Mouse (Mus musculus) right cerebral cortex, postnatal 36 days (tissue): ENCODE data around the gene Rasal1.

ENCODE experiments used
- DNase-seq, 2 experiments: peaks; one replicate each; pipeline ENCODE4 v3.0.0; 2022; ENCODE audit warnings: low spot score in 2 of 2, mixed read lengths in 1 of 2

Gene Rasal1

DNA sequence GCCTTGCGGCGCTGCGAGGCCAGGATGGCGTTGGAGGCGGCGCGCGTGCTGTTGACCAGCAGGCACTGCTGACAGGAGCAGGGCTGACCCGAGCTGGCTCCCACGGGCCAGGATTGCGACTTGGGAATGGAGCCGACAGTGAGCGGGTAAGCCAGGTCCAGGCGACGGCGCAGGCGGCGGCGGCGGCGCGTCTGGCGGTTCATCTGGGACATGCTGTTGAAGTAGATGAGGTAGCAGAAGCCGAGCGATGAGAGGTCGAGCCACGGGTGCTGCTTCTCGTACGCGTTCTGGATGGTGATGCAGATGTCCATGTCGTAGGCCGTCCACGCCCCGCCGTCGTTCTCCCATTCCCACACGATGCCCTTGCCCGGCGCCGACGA is 46.1 kb downstream of the Rasal1 start:
- DNase-seq: no peak

DNA sequence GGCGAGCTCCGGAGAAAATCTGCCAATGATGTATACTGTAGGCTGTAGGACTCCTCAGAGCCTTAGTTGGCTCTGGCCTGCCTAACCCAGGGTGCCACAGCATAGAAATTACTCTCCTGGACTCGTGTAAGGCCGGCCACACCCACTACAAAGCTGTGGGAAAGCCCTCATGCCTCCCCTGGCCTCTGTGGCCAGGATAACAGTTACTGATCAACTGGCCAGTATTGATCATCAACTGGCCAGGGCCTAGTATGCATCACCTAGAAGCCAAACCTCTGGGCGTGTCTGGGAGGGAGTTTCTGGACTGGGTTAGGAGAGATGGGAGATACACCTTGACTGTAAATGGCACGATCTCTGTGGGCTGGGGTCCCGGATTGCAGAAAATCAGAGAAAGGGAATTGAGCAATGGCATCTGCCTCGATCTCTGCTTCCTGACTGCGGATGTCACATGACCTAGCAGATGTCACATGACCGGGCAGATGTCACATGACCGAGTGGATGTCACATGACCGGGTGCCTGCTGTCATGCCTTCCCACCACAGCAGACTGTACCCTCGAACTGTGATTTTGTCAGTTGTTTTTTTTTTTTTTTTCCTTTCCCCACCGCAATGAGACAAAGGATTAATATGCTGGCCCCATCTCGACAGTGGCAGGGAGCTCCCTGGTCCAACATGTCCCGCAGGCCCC is 47.6 kb downstream of the Rasal1 start:
- no peak for DNase-seq

GRCm38 (mm10) chr5:120696865-120697264 is 48.3 kb downstream of the Rasal1 start:
- no peak for DNase-seq

DNA sequence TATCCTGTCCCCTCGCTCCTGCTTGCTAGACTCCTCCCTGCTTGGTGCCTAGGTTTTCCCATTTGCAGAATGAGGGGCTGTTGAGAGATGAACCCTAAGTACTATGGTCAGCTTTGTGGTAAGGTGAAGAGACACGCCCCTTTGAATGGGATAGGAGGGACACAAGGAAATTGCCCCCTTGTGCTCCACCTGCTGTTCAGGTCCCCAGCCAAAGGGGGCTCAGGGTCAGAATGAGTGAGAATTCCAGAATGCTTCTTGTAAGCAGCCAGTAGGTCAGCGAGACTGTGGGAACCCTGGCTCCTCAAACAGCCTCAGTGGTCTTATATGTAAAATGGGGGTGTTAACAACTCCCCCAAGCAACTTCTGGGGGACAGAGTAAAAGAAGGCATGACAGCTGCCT is 49.6 kb downstream of the Rasal1 start:
- DNase-seq: no peak

DNA sequence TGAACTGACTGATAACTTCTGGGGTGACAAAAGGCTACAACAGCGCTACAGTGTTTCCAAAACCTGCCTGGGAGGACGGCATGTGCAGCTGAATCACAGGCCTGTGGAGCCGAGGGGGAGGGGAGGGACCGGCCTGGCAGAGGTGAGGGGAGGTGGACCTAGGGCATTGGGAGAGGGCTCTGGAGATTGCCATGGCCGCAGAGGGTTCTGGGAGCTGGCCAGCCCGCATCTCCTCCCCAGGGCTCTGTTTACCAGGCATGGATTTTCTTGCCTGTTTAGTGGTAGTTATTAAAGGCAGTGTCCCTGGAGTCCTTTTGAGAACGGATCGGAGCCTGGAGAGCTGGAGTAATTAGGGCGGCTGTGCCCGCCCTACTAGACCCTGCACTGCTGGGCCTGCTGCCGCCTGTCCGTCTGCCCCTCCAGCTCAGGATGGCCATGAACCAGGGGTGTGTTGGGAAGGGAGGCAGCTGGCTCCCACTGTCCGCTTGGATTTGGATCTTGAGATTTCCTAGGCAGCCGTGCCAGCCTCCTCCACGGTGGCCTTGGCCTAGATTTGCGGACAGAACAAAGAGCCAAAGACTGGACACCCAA is 50.3 kb downstream of the Rasal1 start:
- DNase-seq: peak; percentile 32 to 43

DNA sequence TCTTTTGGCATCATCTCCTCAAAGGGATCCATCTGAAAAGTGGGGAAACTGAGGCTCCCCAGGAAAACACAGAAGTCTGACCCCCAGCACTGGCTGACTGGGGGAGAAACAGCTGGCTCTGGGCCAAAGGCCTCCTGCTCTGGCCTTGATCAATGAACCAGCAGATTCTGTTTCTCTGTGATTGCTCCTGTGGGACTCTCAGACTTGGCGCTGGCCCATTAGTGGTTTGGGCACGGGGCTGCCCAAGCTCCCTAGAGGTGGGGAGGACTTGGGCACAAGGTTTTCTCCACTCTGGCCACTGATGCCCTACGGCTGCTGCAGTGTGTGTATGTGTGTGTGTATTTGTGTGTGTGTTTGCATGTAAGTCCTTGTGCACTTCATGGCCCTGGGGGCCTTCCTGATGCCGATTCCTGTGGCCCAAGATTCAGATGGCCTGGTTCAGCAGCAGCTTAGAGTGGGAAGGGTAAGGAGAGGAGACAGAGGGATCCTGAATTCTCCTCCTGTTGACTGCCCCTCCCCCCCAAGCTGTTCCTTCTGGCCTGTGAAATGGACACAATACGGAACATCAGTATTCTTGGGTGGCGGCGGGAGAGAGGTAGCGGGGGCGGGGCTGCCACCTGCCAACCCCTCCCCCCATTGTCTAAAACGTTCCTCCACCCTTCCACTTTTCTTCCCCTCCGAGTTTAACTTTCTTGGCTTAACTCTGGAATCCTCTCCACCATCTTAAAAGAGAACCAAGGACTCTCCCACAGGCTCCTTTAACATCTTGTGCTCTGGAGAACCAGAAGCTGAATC is 52.6 kb downstream of the Rasal1 start:
- no peak for DNase-seq

- no peak for DNase-seq
Observed at GRCm38 (mm10) chr5:120702421-120702820, 53.8 kb downstream of the Rasal1 start.

DNA sequence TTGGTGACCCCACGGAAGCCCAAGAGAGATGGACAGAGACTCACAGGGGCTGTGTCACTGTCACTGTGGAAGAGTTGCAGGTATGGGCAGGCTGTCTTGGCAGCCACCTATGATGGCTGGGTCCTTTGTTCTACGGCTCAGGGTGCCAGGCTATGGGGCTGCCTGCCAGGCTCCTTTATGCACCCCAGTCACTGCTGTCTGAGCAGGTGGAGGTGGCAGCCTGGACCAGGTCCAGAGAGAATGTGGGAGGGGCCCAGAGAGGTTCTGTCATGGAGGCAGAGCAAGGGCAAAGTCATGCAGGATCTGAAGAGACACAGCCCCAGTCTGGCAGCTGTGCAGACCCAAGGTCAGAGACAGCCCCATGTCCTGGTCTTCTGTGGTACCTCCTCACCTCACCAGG is 54.4 kb downstream of the Rasal1 start:
- no peak for DNase-seq

GRCm38 (mm10) chr5:120703660-120704059 is 55.0 kb downstream of the Rasal1 start:
- DNase-seq: no peak

GRCm38 (mm10) chr5:120704421-120704820 is 55.8 kb downstream of the Rasal1 start:
- no peak for DNase-seq

DNA sequence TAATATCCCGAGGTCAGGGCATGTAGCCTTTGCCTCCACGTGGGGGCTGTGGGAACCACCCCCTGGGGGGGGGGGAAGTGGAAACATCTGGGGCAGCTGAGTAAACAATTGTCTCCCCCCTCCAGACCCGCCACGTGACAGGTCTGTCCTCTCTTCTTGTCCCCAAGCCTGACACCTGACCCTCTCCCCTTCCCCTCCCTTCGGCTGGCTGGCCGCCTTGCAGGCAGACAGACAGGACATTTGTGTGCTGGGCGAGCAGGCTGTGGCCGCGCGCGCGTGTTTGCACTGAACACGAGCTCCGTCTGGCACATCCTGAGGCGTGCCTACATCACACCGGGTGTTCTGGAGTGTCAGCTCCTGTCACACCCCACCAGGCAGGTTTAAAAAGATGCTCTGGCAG is 57.9 kb downstream of the Rasal1 start:
- peak; percentile 43 to 45 for DNase-seq

DNA sequence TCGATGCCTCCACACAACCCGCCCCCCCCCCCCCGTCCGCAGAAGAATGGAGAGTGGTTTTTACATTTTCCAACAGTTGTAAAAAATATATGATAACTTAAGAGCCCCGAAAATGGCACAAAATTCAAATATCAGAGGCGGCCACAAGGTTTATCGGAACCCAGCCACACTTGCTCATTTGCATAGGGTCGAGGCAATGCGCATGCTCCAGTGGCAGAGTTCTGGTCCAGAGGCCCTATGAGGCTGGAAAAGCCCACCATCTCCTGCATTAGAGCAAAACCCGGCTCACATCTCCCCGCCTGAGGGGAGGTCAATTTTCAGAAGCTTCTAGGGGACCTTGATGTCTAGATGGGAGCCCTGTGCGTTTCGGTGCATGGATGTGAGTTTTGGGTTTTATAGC is 58.4 kb downstream of the Rasal1 start:
- no peak for DNase-seq

GRCm38 (mm10) chr5:120710161-120710825 is 61.7 kb downstream of the Rasal1 start:
- peak in 1 of 2 experiments; percentile 31 for DNase-seq

DNA sequence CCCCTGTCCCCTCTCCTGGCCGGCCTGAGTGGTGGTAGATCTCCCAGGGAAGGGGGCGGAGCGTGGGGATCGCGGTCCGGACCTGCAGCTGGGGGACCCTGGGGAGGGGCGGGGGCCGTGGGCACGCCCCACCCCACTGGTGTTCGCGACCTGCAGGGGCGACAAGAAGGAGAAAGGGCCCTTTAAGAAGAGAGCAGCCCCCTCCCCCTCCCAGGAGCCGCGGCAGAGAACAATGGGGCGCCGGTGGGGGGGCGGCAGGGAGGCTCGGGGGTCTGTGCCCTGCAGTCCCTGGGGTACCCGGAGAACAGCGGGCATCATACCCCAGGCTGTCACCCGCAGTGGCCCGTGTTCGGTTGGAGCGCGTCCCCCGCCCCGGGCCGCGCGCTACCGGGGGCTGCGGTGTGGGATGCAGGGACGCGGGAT is 62.2 kb downstream of the Rasal1 start:
- no peak for DNase-seq

GRCm38 (mm10) chr5:120711416-120711815 is 62.8 kb downstream of the Rasal1 start:
- peak; percentile 75 to 76 for DNase-seq

DNA sequence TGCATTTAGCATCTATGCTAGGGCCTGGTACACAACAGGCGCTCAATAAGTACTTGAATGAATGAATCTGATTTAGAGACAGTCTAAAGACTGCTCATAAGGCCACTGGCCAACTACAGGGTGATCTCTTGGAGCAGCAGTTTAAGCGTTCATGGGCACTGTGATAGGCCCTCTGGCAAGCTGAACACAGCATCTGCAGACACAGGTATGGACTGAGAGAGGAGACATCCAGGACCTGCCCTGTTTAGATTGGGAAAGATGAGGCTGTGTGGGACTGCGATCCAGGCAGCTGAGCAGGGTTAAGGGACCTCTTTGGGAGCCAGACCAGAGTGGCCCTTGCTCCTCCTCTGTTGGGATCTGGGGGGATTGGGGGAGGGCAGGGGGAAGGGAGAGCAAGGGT is 63.2 kb downstream of the Rasal1 start, which contains the start of gene Dtx1:
Gene Dtx1, minus strand, starts transcription at position 101 of the 400 bp plus-strand sequence.
- DNase-seq: no peak

DNA sequence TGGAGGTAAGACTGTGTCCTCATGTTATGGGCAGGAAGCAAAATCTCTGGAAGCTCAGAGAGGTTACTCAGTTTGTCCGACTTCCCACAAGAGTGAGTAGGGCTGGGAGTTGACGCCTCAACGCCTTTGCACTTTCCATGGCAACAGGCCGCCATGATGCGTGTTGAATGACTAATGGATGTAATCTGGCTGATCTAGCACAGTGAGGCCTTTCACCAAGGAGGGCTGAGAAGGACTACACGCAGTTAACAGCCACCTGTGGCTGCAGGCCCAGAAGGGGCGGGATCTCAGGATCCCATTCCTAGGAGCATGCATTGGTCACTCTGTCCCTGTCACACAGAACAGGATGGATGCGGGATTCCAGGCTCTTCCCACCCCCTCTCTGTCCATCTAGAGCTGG is 64.1 kb downstream of the Rasal1 start:
- DNase-seq: no peak

DNA sequence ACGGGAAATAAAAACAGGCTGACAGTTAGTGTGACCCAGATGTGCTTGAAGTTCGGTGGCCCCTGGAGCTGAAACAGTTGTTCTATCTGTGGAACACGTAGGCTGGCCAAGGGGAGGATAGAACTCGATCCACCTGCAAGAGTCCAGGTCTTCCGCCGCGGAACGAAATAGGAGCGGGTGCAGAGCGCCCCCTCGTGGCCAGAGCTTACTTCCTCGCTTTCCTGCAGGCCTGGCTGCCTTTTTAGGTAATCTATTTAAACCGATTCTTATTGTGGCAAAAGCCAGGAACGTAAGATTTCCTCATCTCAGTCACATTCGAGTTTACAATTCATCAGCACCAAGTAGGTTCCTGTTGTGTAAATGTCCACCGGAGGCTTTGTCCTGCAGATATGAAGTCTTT is 65.7 kb downstream of the Rasal1 start:
- DNase-seq: peak; percentile 58 to 64

DNA sequence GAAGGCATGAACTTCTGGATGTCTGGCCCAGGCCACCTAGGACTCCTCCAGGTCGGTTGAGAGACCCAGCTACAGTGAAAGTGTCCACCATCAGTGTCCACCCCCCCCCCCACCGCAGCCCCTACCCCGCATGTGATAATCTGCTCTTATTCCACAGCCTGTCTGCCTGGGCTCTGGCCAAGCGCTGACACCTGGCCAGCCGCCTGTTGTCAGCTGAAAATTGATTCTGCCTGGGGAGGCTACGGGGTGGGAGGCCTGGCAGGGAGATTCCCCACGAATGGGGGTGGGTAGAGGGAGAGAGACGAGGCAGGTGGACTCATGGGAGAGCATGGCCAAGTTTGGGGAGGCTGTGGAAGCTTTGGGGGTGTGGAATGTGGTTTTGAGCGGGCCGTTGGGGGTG is 68.5 kb downstream of the Rasal1 start:
- no peak for DNase-seq

- DNase-seq: no peak
Observed at GRCm38 (mm10) chr5:120718600-120719378, 70.2 kb downstream of the Rasal1 start.

DNA sequence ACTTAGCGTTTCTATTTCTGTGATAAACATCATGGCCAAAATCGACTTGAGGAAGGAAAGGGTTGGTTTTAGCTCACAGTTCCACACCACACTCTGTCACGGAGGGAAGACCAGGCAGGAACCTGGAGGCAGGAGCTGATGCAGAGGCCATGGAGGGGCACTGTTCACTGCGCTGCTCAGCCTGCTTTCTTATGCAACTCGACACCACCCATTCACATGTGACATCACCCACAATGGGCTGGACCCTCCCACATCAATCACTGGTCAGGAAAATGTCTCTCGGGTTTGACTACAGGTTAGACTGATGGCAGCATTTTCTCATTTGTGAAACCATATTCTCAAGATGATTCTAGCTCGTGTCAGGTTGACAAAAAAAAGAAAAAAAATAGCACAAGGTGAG is 72.4 kb downstream of the Rasal1 start:
- DNase-seq: no peak
